Mouse (Mus musculus) bone marrow, adult 2 months (tissue): ENCODE data around the gene Cfap70.

Source experiments
- CTCF ChIP-seq: fragments of 200-500 bp; IDR thresholded peaks from 2 replicates; pipeline ENCODE4 v1.5.1; 2011; ENCODE audit warnings: low read length, control low read depth; ENCODE audit not compliant: control insufficient read depth, insufficient read depth
- POLR2A ChIP-seq: fragments of 200-500 bp; IDR thresholded peaks from 2 replicates; pipeline ENCODE4 v1.6.1; 2011; ENCODE audit warnings: low read depth, mild to moderate bottlenecking, control low read depth, low read length, borderline replicate concordance; ENCODE audit not compliant: control insufficient read depth

DNA sequence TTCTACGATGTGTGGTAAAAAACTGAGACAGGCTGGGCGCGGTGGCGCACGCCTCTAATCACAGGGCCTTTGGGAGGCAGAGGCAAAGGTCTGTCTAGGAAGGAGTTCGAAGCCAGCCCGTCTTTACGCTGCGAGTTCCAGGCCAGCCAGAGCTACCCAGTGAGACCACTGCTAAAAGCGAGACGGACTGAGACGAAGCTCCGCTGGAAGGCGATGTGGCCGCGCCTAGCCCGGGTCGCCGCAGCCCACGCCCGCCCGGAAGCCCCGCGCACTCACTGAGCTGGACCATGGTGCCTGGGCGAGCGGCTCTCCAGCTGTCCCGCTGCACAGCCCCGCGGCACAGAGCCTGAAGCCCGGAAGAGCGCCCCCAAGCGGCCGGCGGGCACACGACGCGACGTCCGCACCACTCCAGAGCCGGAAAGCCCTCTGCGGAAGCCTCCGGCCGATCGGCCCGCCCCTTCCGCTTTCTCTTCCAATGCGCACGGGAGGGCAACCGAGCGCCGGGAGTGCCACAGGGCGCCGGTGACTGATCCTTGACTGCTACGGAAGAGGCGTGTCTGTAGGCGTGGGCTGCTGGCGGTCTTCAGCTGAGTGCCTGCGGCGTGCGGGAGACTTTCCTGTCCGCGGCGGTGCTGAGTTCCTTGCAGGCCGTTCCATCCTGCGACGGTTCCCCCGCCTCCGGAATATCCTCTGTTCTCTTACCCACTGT lies 58.7 kb downstream of the Cfap70 start, which contains the start of gene Mrps16:
- peak; percentile 76 for TF ChIP-seq CTCF
- peak; percentile 51 for TF ChIP-seq POLR2A
